Mouse (Mus musculus) T-cell, adult 2 months (primary cell): Measurements from ENCODE around the gene Lrrtm3.

Source experiments
- DNase-seq: peaks from one replicate; pipeline ENCODE4 v3.0.0; 2022; ENCODE audit warnings: low spot score

The Lrrtm3 gene

GRCm38 (mm10) chr10:64089680-64090460 is at the start of gene Lrrtm3:
Gene Lrrtm3, minus strand, starts transcription at chr10:64090277.
- DNase-seq, result no peak

GRCm38 (mm10) chr10:64135481-64135880 is 45.4 kb upstream of the Lrrtm3 start:
- DNase-seq, result no peak

GRCm38 (mm10) chr10:64133461-64133860 is 43.4 kb upstream of the Lrrtm3 start:
- no peak for DNase-seq

GRCm38 (mm10) chr10:64130397-64131150 is 40.5 kb upstream of the Lrrtm3 start:
- DNase-seq, result no peak

- no peak for DNase-seq
Observed at GRCm38 (mm10) chr10:64118833-64119232, 28.8 kb upstream of the Lrrtm3 start.

- DNase-seq, result no peak
Observed at GRCm38 (mm10) chr10:64115246-64115645, 25.2 kb upstream of the Lrrtm3 start.

- no peak for DNase-seq
Observed at GRCm38 (mm10) chr10:64096532-64096931, 6.5 kb upstream of the Lrrtm3 start.

- no peak for DNase-seq
Observed at GRCm38 (mm10) chr10:64088774-64089460, 1.2 kb downstream of the Lrrtm3 start.

- no peak for DNase-seq
Observed at GRCm38 (mm10) chr10:64087936-64088773, 1.9 kb downstream of the Lrrtm3 start.

- no peak for DNase-seq
Observed at GRCm38 (mm10) chr10:64087521-64087920, 2.6 kb downstream of the Lrrtm3 start.

GRCm38 (mm10) chr10:64086567-64087391 is 3.3 kb downstream of the Lrrtm3 start:
- no peak for DNase-seq

- DNase-seq, result no peak
Observed at GRCm38 (mm10) chr10:64086183-64086566, 3.9 kb downstream of the Lrrtm3 start.

GRCm38 (mm10) chr10:64084465-64084864 is 5.6 kb downstream of the Lrrtm3 start:
- no peak for DNase-seq

- no peak for DNase-seq
Observed at GRCm38 (mm10) chr10:64083813-64084212, 6.3 kb downstream of the Lrrtm3 start.

- no peak for DNase-seq
Observed at GRCm38 (mm10) chr10:64082345-64082744, 7.7 kb downstream of the Lrrtm3 start.

- no peak for DNase-seq
Observed at GRCm38 (mm10) chr10:64076410-64077052, 13.5 kb downstream of the Lrrtm3 start.

- no peak for DNase-seq
Observed at GRCm38 (mm10) chr10:64075944-64076343, 14.1 kb downstream of the Lrrtm3 start.

GRCm38 (mm10) chr10:64063704-64064103 is 26.4 kb downstream of the Lrrtm3 start:
- DNase-seq, result no peak

- DNase-seq, result no peak
Observed at GRCm38 (mm10) chr10:64049946-64050345, 40.1 kb downstream of the Lrrtm3 start.

- DNase-seq, result no peak
Observed at GRCm38 (mm10) chr10:64049151-64049550, 40.9 kb downstream of the Lrrtm3 start.
